Mouse (Mus musculus): ENCODE results near the gene Rbm17. TPM values are rescaled to one million over a fixed set of nuclear protein-coding genes. Genes with fewer than 3 reads are reported as not detected.

The Rbm17 gene
- total and polyA plus RNA-seq, 3 experiments, result 32.3 to 67.5 (median 53.2) TPM

DNA sequence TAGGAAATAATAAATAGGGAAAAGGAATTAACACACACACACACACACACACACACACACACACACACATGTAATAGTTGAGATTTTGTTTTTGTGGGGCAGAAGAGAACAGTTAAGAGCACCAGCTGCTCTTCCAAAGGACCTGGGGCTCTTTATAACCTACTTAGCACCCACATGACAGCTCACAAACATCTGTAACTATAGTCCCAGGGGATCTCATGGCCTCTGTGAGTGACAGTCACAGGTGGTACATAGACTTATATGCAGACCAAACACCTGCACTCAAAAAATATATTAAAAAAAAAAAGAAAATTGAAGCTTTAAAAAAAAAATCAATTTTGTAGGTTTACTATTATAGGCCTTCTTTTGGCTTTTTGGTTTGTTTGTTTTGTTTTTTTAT lies 958 bp upstream of the Rbm17 start:
- TF ChIP-seq EP300 (IDR thresholded peaks at IDR 0.05; ENCODE audit: insufficient read depth, low read depth, low read length), result no peak
- no peak for TF ChIP-seq POLR2A (IDR thresholded peaks at IDR 0.05; ENCODE audit: insufficient read depth, low read depth, low read length)
- no peak for TF ChIP-seq CTCF (IDR thresholded peaks at IDR 0.05)
- no peak for DNase-seq
- Histone ChIP-seq H3K79me2 (replicated peaks; ENCODE audit: control insufficient read depth, insufficient read depth, low read length) (no peaks in the 10 kb centered on the region; the same call in 1 of the 2 replicates), H3K27ac (no peak overlapping the region), H3K4me1 (ENCODE audit: control insufficient read depth, insufficient read depth, low read length) (no peaks in the 10 kb centered on the region), H3K36me3 (ENCODE audit: control insufficient read depth, insufficient read depth, low read length) (peaks cover 7% of the 10 kb centered on the region), H3K27me3 (ENCODE audit: control insufficient read depth, insufficient read depth, low read length) (no peaks in the 10 kb centered on the region), H3K4me3 (no peak overlapping the region), H3K9ac (ENCODE audit: low read depth, low read length) (no peak overlapping the region)
- intact Hi-C loops (cut with DNase I), result loop anchor here (5.0 to 10.0 kb wide), 3 partner anchors 102 to 170 kb away; partner anchors contain the start of genes Ankrd16, Fbh1 and Il15ra

DNA sequence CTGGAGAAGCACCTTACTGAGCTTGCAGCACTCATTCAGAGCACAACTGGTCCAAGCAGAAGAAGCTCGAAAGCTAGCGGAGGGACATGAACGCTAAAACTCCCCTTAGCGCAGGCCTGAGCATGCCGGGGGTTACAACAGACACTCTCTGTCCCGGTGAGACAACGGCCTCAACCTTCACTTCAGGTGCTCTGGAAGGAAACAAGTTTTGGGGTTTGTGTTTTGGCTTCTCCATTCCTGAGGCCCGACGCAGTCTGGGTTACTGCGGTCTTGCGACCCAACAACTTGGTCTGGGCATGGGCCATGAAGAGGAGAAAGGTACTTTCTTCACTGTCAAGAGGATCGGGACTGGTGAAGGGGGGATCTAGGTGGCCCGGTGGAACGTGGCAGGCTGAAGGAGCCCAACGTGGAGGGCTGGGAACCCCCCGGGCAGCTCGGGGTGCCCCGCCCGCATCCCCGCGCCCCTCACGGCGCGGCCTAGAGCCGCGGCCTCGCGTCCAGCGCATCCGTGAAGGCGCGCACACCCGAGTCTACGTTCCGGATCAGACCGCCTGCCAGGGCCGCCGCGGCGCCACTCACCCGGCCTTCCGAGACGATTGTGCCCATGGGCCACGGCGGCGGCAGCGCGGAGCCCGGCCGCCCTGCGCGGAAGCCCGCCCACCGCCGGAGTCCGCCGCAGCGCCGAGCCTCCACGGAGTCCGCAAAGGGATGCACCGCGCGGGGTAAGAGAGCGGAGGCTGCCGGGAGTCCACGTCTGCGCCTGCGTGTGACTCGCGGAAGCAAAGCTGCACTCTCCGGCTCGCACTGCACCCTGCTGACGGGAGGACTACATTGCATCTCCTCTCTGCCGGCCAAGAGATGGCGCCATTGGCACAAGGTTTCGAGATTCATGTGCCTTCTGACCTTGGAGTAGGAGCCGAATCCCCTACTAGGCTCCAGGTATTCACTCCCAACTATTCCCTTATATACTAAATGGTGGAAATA lies 1.2 kb downstream of the Rbm17 start:
- no peaks in the 10 kb centered on the region; the same call in 1 of the 2 replicates for H3K79me2 ChIP-seq (replicated peaks; ENCODE audit: control insufficient read depth, insufficient read depth, low read length)
- intact Hi-C loops (cut with DNase I), result loop anchor here (2.0 to 10.0 kb wide), 4 partner anchors 62 to 172 kb away; partner anchors contain the start of genes Ankrd16, Fbh1 and Il15ra
- peak; percentile 94 to 97 for DNase-seq
- TF ChIP-seq EP300 (IDR thresholded peaks at IDR 0.05; ENCODE audit: insufficient read depth, low read depth, low read length) (peak; percentile 96), POLR2A (IDR thresholded peaks at IDR 0.05; ENCODE audit: insufficient read depth, low read depth, low read length) (peak; percentile 65; the same call in 1 of the 2 replicates), CTCF (IDR thresholded peaks at IDR 0.05) (peak; percentile 99; the same call in 1 of the 2 replicates)
- H3K4me3 ChIP-seq, result peak overlapping the region; percentile 92
- no peaks in the 10 kb centered on the region for H3K27me3 ChIP-seq (ENCODE audit: control insufficient read depth, insufficient read depth, low read length)
- peak overlapping the region; percentile 95 for H3K9ac ChIP-seq (ENCODE audit: low read depth, low read length)
- H3K4me1 ChIP-seq (ENCODE audit: control insufficient read depth, insufficient read depth, low read length), result no peaks in the 10 kb centered on the region
- under 1% methylated on average over 78 of the region's 78 CpGs for WGBS
- peak overlapping the region; percentile 84 for H3K27ac ChIP-seq
- H3K36me3 ChIP-seq (ENCODE audit: control insufficient read depth, insufficient read depth, low read length), result peaks cover 10% of the 10 kb centered on the region

DNA sequence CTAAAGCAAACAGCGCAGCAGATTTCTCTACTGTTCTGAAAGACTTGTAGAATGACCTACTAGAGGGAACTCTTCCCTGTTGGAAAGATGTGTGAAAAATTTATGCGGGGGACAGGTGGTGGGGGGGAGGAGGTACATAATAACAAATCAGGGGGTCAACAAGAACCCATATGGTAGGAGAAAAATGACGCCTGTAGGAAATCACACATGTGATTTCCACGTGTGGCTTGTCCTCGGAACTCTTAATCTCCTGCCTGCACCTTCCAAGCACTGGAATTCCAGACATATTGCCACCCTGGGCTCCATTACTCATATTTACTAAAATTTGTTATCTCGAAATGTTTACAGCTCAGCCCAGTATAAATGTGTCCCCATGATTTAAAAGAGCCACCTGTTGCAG lies 2.2 kb downstream of the Rbm17 start:
- DNase-seq, result no peak
- H3K27ac ChIP-seq, result no peak overlapping the region
- no peak for TF ChIP-seq CTCF (IDR thresholded peaks at IDR 0.05)
- TF ChIP-seq EP300 (IDR thresholded peaks at IDR 0.05; ENCODE audit: insufficient read depth, low read depth, low read length), result no peak
- no peak for TF ChIP-seq POLR2A (IDR thresholded peaks at IDR 0.05; ENCODE audit: insufficient read depth, low read depth, low read length)
- no peaks in the 10 kb centered on the region for H3K27me3 ChIP-seq (ENCODE audit: control insufficient read depth, insufficient read depth, low read length)
- no peak overlapping the region for H3K9ac ChIP-seq (ENCODE audit: low read depth, low read length)
- H3K36me3 ChIP-seq (ENCODE audit: control insufficient read depth, insufficient read depth, low read length), result peaks cover 10% of the 10 kb centered on the region
- H3K4me1 ChIP-seq (ENCODE audit: control insufficient read depth, insufficient read depth, low read length), result no peaks in the 10 kb centered on the region
- no peak overlapping the region; the same call in 1 of the 2 replicates for H3K4me3 ChIP-seq
- 70% methylated on average over 6 of the region's 6 CpGs for WGBS
- H3K79me2 ChIP-seq (replicated peaks; ENCODE audit: control insufficient read depth, insufficient read depth, low read length), result no peaks in the 10 kb centered on the region; the same call in 1 of the 2 replicates
- intact Hi-C loops (cut with DNase I), result loop anchor here (2.0 to 10.0 kb wide), 4 partner anchors 63 to 173 kb away; partner anchors contain the start of genes Ankrd16, Fbh1 and Il15ra

DNA sequence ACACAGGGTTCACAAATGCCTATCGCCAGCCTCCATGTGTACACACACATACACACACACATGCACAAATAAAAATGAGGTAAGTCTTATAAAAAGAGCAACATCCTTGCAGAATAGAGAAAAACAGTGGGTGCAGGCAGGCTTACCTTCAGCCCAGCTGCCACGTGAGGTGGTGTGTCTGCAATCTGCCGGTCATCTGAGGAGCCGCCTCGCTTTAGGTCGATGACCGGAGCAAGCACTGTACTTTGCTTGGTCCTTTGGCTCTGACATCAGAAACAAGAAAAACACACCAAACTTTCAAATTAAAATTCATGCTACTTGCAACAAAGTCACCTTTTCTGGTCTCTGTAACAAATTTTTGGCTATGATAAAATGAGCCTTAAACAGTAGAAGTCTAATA lies 6.0 kb downstream of the Rbm17 start:
- intact Hi-C loops (cut with DNase I), result no loop called here
- no peak overlapping the region for H3K9ac ChIP-seq (ENCODE audit: low read depth, low read length)
- H3K4me3 ChIP-seq, result no peak overlapping the region
- H3K27me3 ChIP-seq (ENCODE audit: control insufficient read depth, insufficient read depth, low read length), result no peaks in the 10 kb centered on the region
- H3K4me1 ChIP-seq (ENCODE audit: control insufficient read depth, insufficient read depth, low read length), result no peaks in the 10 kb centered on the region
- no peak overlapping the region for H3K27ac ChIP-seq
- peaks cover 12% of the 10 kb centered on the region for H3K36me3 ChIP-seq (ENCODE audit: control insufficient read depth, insufficient read depth, low read length)
- 95% methylated on average over 7 of the region's 7 CpGs for WGBS
- TF ChIP-seq POLR2A (IDR thresholded peaks at IDR 0.05; ENCODE audit: insufficient read depth, low read depth, low read length) (no peak), EP300 (IDR thresholded peaks at IDR 0.05; ENCODE audit: insufficient read depth, low read depth, low read length) (no peak), CTCF (IDR thresholded peaks at IDR 0.05) (no peak)
- no peaks in the 10 kb centered on the region; the same call in 1 of the 2 replicates for H3K79me2 ChIP-seq (replicated peaks; ENCODE audit: control insufficient read depth, insufficient read depth, low read length)
- no peak for DNase-seq

DNA sequence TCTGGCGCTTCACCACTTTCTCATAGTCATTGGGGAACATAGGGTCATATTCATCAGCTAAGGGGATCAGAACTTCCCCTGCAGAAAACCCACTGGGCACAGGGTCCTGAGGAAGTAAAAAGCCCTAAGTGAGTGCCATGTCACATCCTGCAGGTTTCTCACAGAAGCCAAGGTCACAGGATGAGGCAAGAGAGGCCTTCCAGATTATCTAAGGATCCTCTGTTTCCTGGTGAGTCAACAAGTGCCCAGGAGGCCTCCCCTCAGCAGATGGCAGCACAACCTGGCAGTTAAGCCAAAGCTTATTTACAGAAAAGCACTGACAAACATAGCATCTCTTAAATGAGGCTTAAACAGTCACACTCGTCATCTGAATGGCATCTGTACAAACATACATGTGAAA lies 7.3 kb downstream of the Rbm17 start:
- H3K27me3 ChIP-seq (ENCODE audit: control insufficient read depth, insufficient read depth, low read length), result no peaks in the 10 kb centered on the region
- no peak overlapping the region for H3K9ac ChIP-seq (ENCODE audit: low read depth, low read length)
- no peaks in the 10 kb centered on the region for H3K4me1 ChIP-seq (ENCODE audit: control insufficient read depth, insufficient read depth, low read length)
- no peak overlapping the region for H3K27ac ChIP-seq
- H3K4me3 ChIP-seq, result no peak overlapping the region
- no peaks in the 10 kb centered on the region; the same call in 1 of the 2 replicates for H3K79me2 ChIP-seq (replicated peaks; ENCODE audit: control insufficient read depth, insufficient read depth, low read length)
- intact Hi-C loops (cut with DNase I), result no loop called here
- 76% methylated on average over 2 of the region's 2 CpGs for WGBS
- DNase-seq, result no peak
- H3K36me3 ChIP-seq (ENCODE audit: control insufficient read depth, insufficient read depth, low read length), result peaks cover 8% of the 10 kb centered on the region
- TF ChIP-seq EP300 (IDR thresholded peaks at IDR 0.05; ENCODE audit: insufficient read depth, low read depth, low read length), result no peak
- TF ChIP-seq POLR2A (IDR thresholded peaks at IDR 0.05; ENCODE audit: insufficient read depth, low read depth, low read length), result no peak
- TF ChIP-seq CTCF (IDR thresholded peaks at IDR 0.05), result no peak

Measured in heart, adult 2 months (tissue).